Mouse (Mus musculus) liver, embryonic 14.5 days (tissue): ENCODE data around the gene Pbrm1.

Experiments
- CTCF ChIP-seq: IDR thresholded peaks from 2 replicates; pipeline ENCODE4 v1.5.1; 2016; ENCODE audit warnings: antibody characterized with exemption, low read depth, control low read depth
- EP300 ChIP-seq: IDR thresholded peaks from 2 replicates; pipeline ENCODE4 v1.6.1; 2016; ENCODE audit warnings: antibody characterized with exemption, low read depth

DNA sequence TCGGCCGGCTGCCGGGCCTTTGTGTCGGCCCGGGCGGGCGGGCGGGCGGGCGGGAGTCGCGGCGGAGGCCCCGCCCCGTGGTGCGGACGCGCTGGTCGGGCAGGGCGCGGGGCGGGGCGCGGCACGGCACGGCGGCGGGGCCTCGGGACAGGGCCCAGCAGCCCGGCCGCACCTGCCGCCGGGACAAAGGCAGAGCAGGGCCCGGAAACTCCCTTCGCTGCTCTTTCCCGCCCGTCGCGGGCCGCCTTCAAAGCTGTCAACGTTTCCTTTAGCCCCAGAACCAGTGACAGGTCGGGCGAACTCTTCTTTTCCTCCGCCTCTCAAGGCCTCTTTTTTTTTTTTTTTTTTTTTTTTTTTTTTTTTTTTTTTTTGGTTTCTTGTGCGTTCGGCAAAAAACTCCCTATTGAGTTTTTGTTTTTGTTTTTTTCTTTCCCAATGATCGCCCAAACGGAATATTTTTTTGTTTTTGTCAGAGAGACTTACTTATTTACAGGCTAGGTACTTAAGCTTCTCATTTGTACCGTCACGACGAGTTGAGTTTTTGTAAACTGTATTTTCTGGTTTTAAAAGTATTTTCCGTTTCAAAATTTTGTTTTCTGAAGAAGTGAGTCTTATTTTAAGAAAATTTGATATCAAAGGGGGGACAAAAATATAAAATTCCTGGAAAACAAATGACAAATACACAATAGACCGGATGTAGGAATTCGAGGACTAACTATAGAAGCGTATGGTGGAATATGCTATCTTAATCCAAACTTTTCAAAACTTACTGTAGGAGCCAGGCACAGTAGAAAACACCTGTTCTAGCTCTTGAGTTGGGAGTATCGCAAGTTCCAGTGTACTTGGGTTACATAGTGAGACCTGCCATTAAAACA lies 630 bp downstream of the Pbrm1 start:
- TF ChIP-seq CTCF (no peak), EP300 (no peak)
